Mouse (Mus musculus) forebrain, embryonic 11.5 days (tissue): ENCODE data around the gene Gm37419. TPM values are rescaled to one million over a fixed set of nuclear protein-coding genes. Genes with fewer than 3 reads are reported as not detected.
A peak's percentile ranks its signal among the peaks of the same experiment; 100 is the strongest.

Experiments used
- ATAC-seq: fragments of 200-750 bp; cut with Nextera tagmentation; replicated peaks from 2 replicates; pipeline ENCODE4 v1.8.0; 2017; ENCODE audit warnings: moderate TSS enrichment; ENCODE audit not compliant: low FRiP score
- DNase-seq: peaks from one replicate; pipeline ENCODE4 v3.0.0-alpha.2; 2017; ENCODE audit warnings: low spot score
- H3K27ac ChIP-seq: fragments of 300-500 bp; sonication (generic); 2 replicates; pipeline ENCODE4 v1.5.1; 2014; ENCODE audit warnings: low read depth, low read length
- H3K27me3 ChIP-seq: fragments of 300-500 bp; sonication (generic); 2 replicates; pipeline ENCODE4 v1.6.1; 2014; ENCODE audit warnings: mild to moderate bottlenecking, low read length, mixed read lengths; ENCODE audit not compliant: control insufficient read depth, insufficient read depth
- H3K36me3 ChIP-seq: fragments of 300-500 bp; sonication (generic); 2 replicates; pipeline ENCODE4 v1.6.1; 2014; ENCODE audit warnings: mild to moderate bottlenecking, low read length, moderate library complexity, mixed read lengths; ENCODE audit not compliant: control insufficient read depth, insufficient read depth
- H3K4me1 ChIP-seq: fragments of 300-500 bp; sonication (generic); replicated peaks from 2 replicates; pipeline ENCODE4 v1.6.1; 2014; ENCODE audit warnings: low read length, mixed read lengths; ENCODE audit not compliant: control insufficient read depth, insufficient read depth
- H3K4me2 ChIP-seq: fragments of 300-500 bp; sonication (generic); 2 replicates; pipeline ENCODE4 v1.6.1; 2014; ENCODE audit warnings: low read depth, mild to moderate bottlenecking, low read length, moderate library complexity, mixed read lengths; ENCODE audit not compliant: severe bottlenecking
- H3K4me3 ChIP-seq: fragments of 300-500 bp; sonication (generic); 2 replicates; pipeline ENCODE4 v1.5.1; 2014; ENCODE audit warnings: low read depth, low read length
- H3K9ac ChIP-seq: fragments of 300-500 bp; sonication (generic); 2 replicates; pipeline ENCODE4 v1.6.1; 2014; ENCODE audit warnings: low read length
- H3K9me3 ChIP-seq: fragments of 300-500 bp; sonication (generic); 2 replicates; pipeline ENCODE4 v1.6.1; 2016; ENCODE audit warnings: low read length, mixed read lengths; ENCODE audit not compliant: control insufficient read depth
- WGBS: fragments of 180-500 bp; shearing (Covaris S2); extraction: QIAGEN DNeasy Blood & Tissue Kit; methylation state at CpG from one replicate; pipeline ENCODE4 v1.1.7; 2014; 5-methylcytosine and 5-hydroxymethylcytosine counted together
- polyA plus RNA-seq: library from polyadenylated mRNA; unstranded; fragments of >200 nt; fragmentation: Nextera tagmentation; extraction: Ambion mirVana; gene quantifications from 2 replicates; pipeline ENCODE4 v1.2.1, GENCODE M21; 2014

Gm37419 gene
- polyA plus RNA-seq, 1 experiment from 2014 or later, result not detected

- WGBS, result 90% methylated on average over 9 of the region's 9 CpGs
- DNase-seq, result no peak
Observed at GRCm38 (mm10) chr16:23973635-23974367, 14.5 kb upstream of the Gm37419 start.

DNA sequence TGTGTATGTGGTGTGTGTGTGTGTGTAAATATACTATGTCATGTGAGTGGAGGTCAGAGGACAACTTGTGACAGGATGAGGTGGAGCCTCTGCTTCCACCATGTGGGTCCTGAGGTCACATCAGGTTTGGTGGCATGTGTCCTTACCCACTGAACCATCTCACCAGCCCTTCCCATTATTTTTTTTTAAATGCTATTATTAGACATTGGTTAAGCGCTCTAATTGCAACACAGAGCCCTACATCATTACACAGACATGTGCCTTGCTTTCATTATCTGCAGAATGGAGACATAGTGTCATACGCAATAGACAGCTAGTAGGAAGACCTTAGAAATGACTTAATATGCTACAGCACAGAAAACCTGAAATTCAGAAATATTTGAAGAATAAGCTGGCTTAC, 12.1 kb upstream of the Gm37419 start:
- peaks cover 6% of the 10 kb centered on the region; the same call in 1 of the 2 replicates for H3K4me1 ChIP-seq
- no peak overlapping the region for H3K9ac ChIP-seq
- H3K36me3 ChIP-seq, result no peaks in the 10 kb centered on the region
- ATAC-seq, result no peak
- no peak for DNase-seq
- peaks cover 21% of the 10 kb centered on the region for H3K27me3 ChIP-seq
- H3K27ac ChIP-seq, result no peak overlapping the region
- H3K4me2 ChIP-seq, result no peak overlapping the region
- WGBS, result 90% methylated on average over 2 of the region's 2 CpGs
- H3K4me3 ChIP-seq, result no peak overlapping the region
- no peaks in the 10 kb centered on the region for H3K9me3 ChIP-seq

More at GRCm38 (mm10) chr16:23973635-23974367, 14.5 kb upstream of the Gm37419 start:
- no peaks in the 10 kb centered on the region for H3K36me3 ChIP-seq
- ATAC-seq, result no peak
- no peak overlapping the region for H3K9ac ChIP-seq
- no peaks in the 10 kb centered on the region for H3K27me3 ChIP-seq
- no peak overlapping the region for H3K27ac ChIP-seq
- no peaks in the 10 kb centered on the region; the same call in 1 of the 2 replicates for H3K4me1 ChIP-seq
- no peak overlapping the region for H3K4me3 ChIP-seq
- no peak overlapping the region for H3K4me2 ChIP-seq
- no peaks in the 10 kb centered on the region for H3K9me3 ChIP-seq

DNA sequence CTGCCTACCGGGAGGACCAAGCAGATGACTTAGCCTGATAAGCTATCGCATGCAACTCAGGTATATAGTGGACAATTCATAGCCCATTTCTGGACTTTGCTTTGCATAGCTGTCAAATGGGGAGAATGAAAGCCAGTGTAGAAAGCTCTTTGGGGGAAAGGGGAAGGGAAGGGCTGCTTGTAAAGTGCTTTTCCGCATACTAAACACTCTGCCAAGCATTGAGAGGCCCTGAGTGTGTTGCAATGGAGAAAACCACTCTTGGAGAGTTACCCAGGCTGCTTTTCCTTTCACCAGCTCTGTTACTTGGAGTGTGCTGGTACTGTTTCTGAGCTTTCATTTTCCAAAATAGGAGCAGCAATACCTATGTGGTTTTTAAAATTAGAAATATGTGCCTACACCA, 10.6 kb upstream of the Gm37419 start:
- Histone ChIP-seq H3K36me3 (no peaks in the 10 kb centered on the region), H3K4me1 (peaks cover 11% of the 10 kb centered on the region), H3K4me2 (no peak overlapping the region), H3K9ac (no peak overlapping the region), H3K9me3 (no peaks in the 10 kb centered on the region), H3K4me3 (no peak overlapping the region), H3K27ac (no peak overlapping the region), H3K27me3 (peaks cover 27% of the 10 kb centered on the region)
- 73% methylated on average over 3 of the region's 3 CpGs for WGBS
- DNase-seq (no peak), ATAC-seq (no peak)

- DNase-seq, result no peak
- no peaks in the 10 kb centered on the region for H3K9me3 ChIP-seq
- no peak overlapping the region for H3K4me2 ChIP-seq
- WGBS, result 86% methylated on average over 4 of the region's 4 CpGs
- ATAC-seq, result no peak
- peaks cover 28% of the 10 kb centered on the region for H3K27me3 ChIP-seq
- H3K27ac ChIP-seq, result no peak overlapping the region
- H3K9ac ChIP-seq, result no peak overlapping the region
- peaks cover 11% of the 10 kb centered on the region for H3K4me1 ChIP-seq
- H3K4me3 ChIP-seq, result no peak overlapping the region
- H3K36me3 ChIP-seq, result no peaks in the 10 kb centered on the region
Observed at GRCm38 (mm10) chr16:23978495-23978894, 9.8 kb upstream of the Gm37419 start.

- DNase-seq (no peak), ATAC-seq (no peak)
- Histone ChIP-seq H3K4me2 (no peak overlapping the region), H3K4me3 (no peak overlapping the region), H3K4me1 (peaks cover 15% of the 10 kb centered on the region), H3K36me3 (no peaks in the 10 kb centered on the region), H3K27ac (no peak overlapping the region), H3K9me3 (no peaks in the 10 kb centered on the region), H3K27me3 (peaks cover 29% of the 10 kb centered on the region), H3K9ac (no peak overlapping the region)
- 82% methylated on average over 9 of the region's 9 CpGs for WGBS
Observed at GRCm38 (mm10) chr16:23979446-23979845, 8.8 kb upstream of the Gm37419 start.

GRCm38 (mm10) chr16:23980201-23980870, 7.9 kb upstream of the Gm37419 start:
- Histone ChIP-seq H3K4me1 (peaks cover 15% of the 10 kb centered on the region), H3K9ac (no peak overlapping the region; the same call in 1 of the 2 replicates), H3K4me3 (peak overlapping the region; percentile 32), H3K27me3 (peaks cover 36% of the 10 kb centered on the region), H3K27ac (no peak overlapping the region), H3K4me2 (peak overlapping the region; percentile 68), H3K36me3 (no peaks in the 10 kb centered on the region), H3K9me3 (no peaks in the 10 kb centered on the region)
- WGBS, result 3% methylated on average over 11 of the region's 11 CpGs
- ATAC-seq, result no peak
- DNase-seq, result peak; percentile 48

DNA sequence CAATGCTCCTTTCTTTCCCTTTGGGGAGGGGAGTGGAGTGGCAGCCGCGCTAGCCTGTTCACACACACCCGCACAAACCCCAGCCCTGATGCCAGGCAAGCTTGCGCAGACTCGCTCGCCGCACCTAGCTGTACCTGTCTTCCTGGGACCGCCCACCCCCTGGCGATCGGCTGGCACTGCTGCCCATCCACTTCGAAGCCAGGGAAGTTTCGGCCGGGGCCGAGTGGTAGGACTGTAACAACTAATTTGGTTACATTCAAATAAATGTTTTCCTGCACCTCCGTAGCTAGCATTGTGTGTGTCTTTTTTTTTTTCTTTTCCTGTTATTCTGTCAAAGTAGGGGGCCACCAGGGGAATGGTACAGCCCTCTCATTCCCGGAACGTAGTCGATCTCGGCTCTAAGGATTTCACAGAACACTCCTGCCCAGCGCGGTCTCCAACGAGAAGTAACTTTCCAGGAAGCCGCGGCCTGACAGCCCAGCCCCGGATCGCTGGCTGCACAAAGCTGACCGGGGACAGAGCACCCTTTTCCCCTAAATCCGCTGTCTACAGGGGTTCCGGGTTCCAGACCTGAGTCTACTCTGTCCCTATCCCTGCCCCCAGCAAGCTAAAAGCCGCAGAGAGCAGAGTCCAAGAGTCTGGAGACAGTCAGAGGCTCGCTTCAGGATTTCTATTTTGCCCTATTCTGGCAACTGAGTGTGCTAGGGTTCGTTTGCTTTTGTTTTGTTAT, 7.1 kb upstream of the Gm37419 start:
- Histone ChIP-seq H3K9me3 (no peaks in the 10 kb centered on the region), H3K36me3 (no peaks in the 10 kb centered on the region), H3K27me3 (peaks cover 42% of the 10 kb centered on the region), H3K4me2 (peak overlapping the region; percentile 68), H3K4me1 (peaks cover 15% of the 10 kb centered on the region), H3K27ac (no peak overlapping the region), H3K9ac (peak overlapping the region; percentile 39), H3K4me3 (peak overlapping the region; percentile 32)
- 1% methylated on average over 32 of the region's 32 CpGs for WGBS
- peak; percentile 72 for DNase-seq
- no peak for ATAC-seq

- DNase-seq, result peak; percentile 86
- ATAC-seq, result peak; percentile 63
- H3K4me3 ChIP-seq, result peak overlapping the region; percentile 28
- H3K4me1 ChIP-seq, result peaks cover 18% of the 10 kb centered on the region
- no peak overlapping the region for H3K27ac ChIP-seq
- H3K27me3 ChIP-seq, result peaks cover 45% of the 10 kb centered on the region
- no peaks in the 10 kb centered on the region for H3K36me3 ChIP-seq
- H3K9ac ChIP-seq, result no peak overlapping the region
- 2% methylated on average over 28 of the region's 28 CpGs for WGBS
- no peaks in the 10 kb centered on the region for H3K9me3 ChIP-seq
- H3K4me2 ChIP-seq, result peak overlapping the region; percentile 68
Observed at GRCm38 (mm10) chr16:23981925-23982851, 6.1 kb upstream of the Gm37419 start.
